Mouse (Mus musculus) subcutaneous adipose tissue, adult 2 months (tissue): ENCODE results near the gene Htr1d. TPM values are rescaled to one million over a fixed set of nuclear protein-coding genes. Genes with fewer than 3 reads are reported as not detected.

Experiments
- polyA plus RNA-seq: library from polyadenylated mRNA; depleted of rRNA; stranded (reverse); fragments of >200 nt; gene quantifications from 2 replicates; pipeline ENCODE4 v1.2.3, GENCODE M21; 2012; ENCODE audit warnings: low replicate concordance; rRNA removed

Gene Htr1d
- 0.46 TPM in 1 of 2 replicates, not detected in the other for polyA plus RNA-seq

GRCm38 (mm10) chr4:136423224-136423623 is at the start of gene Htr1d:
TSS of gene Htr1d (plus strand) at chr4:136423524.

GRCm38 (mm10) chr4:136462086-136462838 is 38.9 kb downstream of the Htr1d start, which contains the start of gene 6030445D17Rik:
TSS of gene 6030445D17Rik (plus strand) at chr4:136462250.

DNA sequence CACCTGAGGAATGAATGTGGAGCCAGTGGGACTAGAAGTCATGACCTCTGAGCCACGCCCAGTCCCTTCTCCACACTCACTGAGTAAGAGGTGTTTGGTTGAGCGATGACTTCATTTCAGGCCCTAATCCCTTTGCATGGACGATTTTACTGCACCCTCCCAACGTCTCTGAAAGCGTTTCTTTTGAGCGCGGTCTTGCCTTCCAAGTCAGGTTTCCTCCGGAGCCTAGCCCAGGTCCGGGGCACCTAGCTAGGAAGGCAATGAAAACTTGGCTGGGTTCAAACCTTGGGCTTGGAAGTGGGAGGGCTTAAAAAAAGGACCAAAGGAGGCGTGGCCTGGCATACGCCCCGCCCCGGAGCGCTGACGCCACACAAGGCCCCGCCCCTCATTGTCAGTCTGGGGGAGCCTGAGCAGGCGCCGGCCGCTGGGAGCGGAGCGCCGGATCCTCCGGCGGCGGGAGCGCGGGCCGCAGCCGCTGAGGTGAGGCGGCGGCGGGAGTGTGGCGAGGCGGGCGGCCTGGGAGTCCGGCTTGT is 46.1 kb downstream of the Htr1d start, which contains the start of gene Luzp1:
Gene Luzp1 (plus strand): TSS at position 391 of the 533 bp plus-strand sequence.

Other genes with a start within 250 kb of the Htr1d start
- 8.9 and 12.2 TPM in 2 replicates for gene Asap3, start 217.2 kb upstream of the Htr1d start, polyA plus RNA-seq
- gene Tcea3, start 175.8 kb upstream of the Htr1d start, polyA plus RNA-seq = 2.8 and 2.9 TPM in 2 replicates
- 22.3 and 27.7 TPM in 2 replicates for gene Zfp46, start 138.8 kb upstream of the Htr1d start, polyA plus RNA-seq
- 9.9 and 21.0 TPM in 2 replicates for gene Hnrnpr, start 112.6 kb upstream of the Htr1d start, polyA plus RNA-seq
- 0.35 and 0.52 TPM in 2 replicates for gene 6030445D17Rik, start 38.7 kb downstream of the Htr1d start, polyA plus RNA-seq
- 17.1 and 21.2 TPM in 2 replicates for gene Luzp1, start 46.2 kb downstream of the Htr1d start, polyA plus RNA-seq
- gene Kdm1a, start 179.2 kb downstream of the Htr1d start, polyA plus RNA-seq = 24.4 and 42.8 TPM in 2 replicates
- not detected in 2 replicates for gene Tex46, start 186.9 kb downstream of the Htr1d start, polyA plus RNA-seq
- gene Lactbl1, start 199.1 kb downstream of the Htr1d start, polyA plus RNA-seq = 0.03 TPM in 1 of 2 replicates, not detected in the other